Mouse (Mus musculus) forebrain, embryonic 14.5 days (tissue): Measurements from ENCODE around the gene Lrrc23. TPM values are rescaled to one million over a fixed set of nuclear protein-coding genes. Genes with fewer than 3 reads are reported as not detected.
"Not testable (repeated sequence)": the region's sequence is repeated elsewhere in the genome, so short reads cannot be mapped to it uniquely, and the experiment has no call there.

Experiments
- ATAC-seq: fragments of 200-750 bp; cut with Nextera tagmentation; 2 replicates; pipeline ENCODE4 v1.8.0; 2017; ENCODE audit warnings: mild to moderate bottlenecking, moderate library complexity
- DNase-seq: peaks from one replicate; pipeline ENCODE4 v3.0.0-alpha.2; 2015; ENCODE audit warnings: low spot score
- H3K27ac ChIP-seq: fragments of 300-500 bp; sonication (generic); 2 replicates; pipeline ENCODE4 v1.5.1; 2014; ENCODE audit warnings: low read depth, mild to moderate bottlenecking, control low read depth, low read length, moderate library complexity
- H3K27me3 ChIP-seq: fragments of 300-500 bp; sonication (generic); replicated peaks from 2 replicates; pipeline ENCODE4 v1.6.1; 2014; ENCODE audit warnings: low read length, control low read depth, mixed read lengths; ENCODE audit not compliant: control insufficient read depth, insufficient read depth
- H3K36me3 ChIP-seq: fragments of 300-500 bp; sonication (generic); 2 replicates; pipeline ENCODE4 v1.6.1; 2014; ENCODE audit warnings: low read length, control low read depth; ENCODE audit not compliant: control insufficient read depth, insufficient read depth
- H3K4me1 ChIP-seq: fragments of 300-500 bp; sonication (generic); 2 replicates; pipeline ENCODE4 v1.6.1; 2014; ENCODE audit warnings: antibody characterized with exemption, low read length, control low read depth; ENCODE audit not compliant: control insufficient read depth, insufficient read depth
- H3K4me2 ChIP-seq: fragments of 300-500 bp; sonication (generic); 2 replicates; pipeline ENCODE4 v1.6.1; 2014; ENCODE audit warnings: mild to moderate bottlenecking, control low read depth, low read length
- H3K4me3 ChIP-seq: fragments of 300-500 bp; sonication (generic); 2 replicates; pipeline ENCODE4 v1.5.1; 2014; ENCODE audit warnings: low read depth, low read length, control low read depth
- H3K9ac ChIP-seq: fragments of 300-500 bp; sonication (generic); 2 replicates; pipeline ENCODE4 v1.6.1; 2014; ENCODE audit warnings: mild to moderate bottlenecking, low read length, control low read depth, moderate library complexity
- H3K9me3 ChIP-seq: fragments of 300-500 bp; sonication (generic); replicated peaks from 2 replicates; pipeline ENCODE4 v1.6.1; 2016; ENCODE audit warnings: low read length, control low read depth, mixed read lengths; ENCODE audit not compliant: control insufficient read depth
- WGBS: fragments of 180-500 bp; shearing (Covaris S2); extraction: QIAGEN DNeasy Blood & Tissue Kit; methylation state at CpG from one replicate; pipeline ENCODE4 v1.1.7; 2014; 5-methylcytosine and 5-hydroxymethylcytosine counted together
- polyA plus RNA-seq: library from polyadenylated mRNA; unstranded; fragments of >200 nt; fragmentation: Nextera tagmentation; extraction: Ambion mirVana; gene quantifications from 2 replicates; pipeline ENCODE4 v1.2.1, GENCODE M21; 2014

The Lrrc23 gene
- polyA plus RNA-seq, 1 experiment from 2014 or later = 3.5 TPM

- Histone ChIP-seq H3K9me3 (no peaks in the 10 kb centered on the region), H3K27me3 (no peaks in the 10 kb centered on the region), H3K27ac (no peak overlapping the region), H3K4me1 (peaks cover 8% of the 10 kb centered on the region), H3K36me3 (no peaks in the 10 kb centered on the region), H3K9ac (no peak overlapping the region), H3K4me2 (no peak overlapping the region), H3K4me3 (no peak overlapping the region)
- no peak for DNase-seq
- WGBS = 87% methylated on average over 3 of the region's 3 CpGs
- no peak for ATAC-seq
Observed at GRCm38 (mm10) chr6:124804341-124804740, 24.8 kb upstream of the Lrrc23 start.

GRCm38 (mm10) chr6:124803691-124804090, 24.2 kb upstream of the Lrrc23 start:
- not testable (repeated sequence) for ATAC-seq, DNase-seq
- WGBS = 95% methylated on average over 4 of the region's 4 CpGs

DNA sequence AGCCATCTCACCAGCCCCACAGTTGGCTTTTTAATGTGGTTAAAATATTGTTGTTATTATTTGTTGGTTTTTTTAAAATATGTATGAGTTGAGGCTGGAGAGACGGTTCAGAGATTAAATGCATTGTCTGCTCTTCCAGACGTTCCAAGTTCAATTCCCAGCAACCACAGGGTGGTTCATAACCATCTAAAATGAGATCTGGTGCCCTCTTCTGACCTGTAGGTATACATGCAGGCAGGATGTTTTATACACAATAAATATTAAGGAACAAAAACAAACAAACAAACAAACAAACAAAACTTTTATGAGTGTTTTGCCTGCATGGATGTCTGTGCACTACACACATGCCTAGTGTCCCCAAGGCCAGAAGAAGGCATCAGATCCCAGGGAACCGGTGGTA, 23.5 kb upstream of the Lrrc23 start:
- Histone ChIP-seq H3K9me3 (no peaks in the 10 kb centered on the region), H3K27ac (no peak overlapping the region), H3K27me3 (no peaks in the 10 kb centered on the region), H3K4me2 (no peak overlapping the region), H3K36me3 (no peaks in the 10 kb centered on the region), H3K9ac (no peak overlapping the region), H3K4me1 (peaks cover 3% of the 10 kb centered on the region; the same call in 1 of the 2 replicates), H3K4me3 (no peak overlapping the region)
- no peak for ATAC-seq
- 79% methylated on average over 3 of the region's 3 CpGs for WGBS
- DNase-seq = no peak

More at GRCm38 (mm10) chr6:124803691-124804090, 24.2 kb upstream of the Lrrc23 start:
- not testable (repeated sequence) for H3K9me3 ChIP-seq, H3K36me3 ChIP-seq, H3K4me3 ChIP-seq, H3K27me3 ChIP-seq, H3K4me1 ChIP-seq, H3K27ac ChIP-seq, H3K4me2 ChIP-seq, H3K9ac ChIP-seq

- not testable (repeated sequence) for H3K36me3 ChIP-seq, H3K4me2 ChIP-seq, DNase-seq, H3K4me1 ChIP-seq, H3K9ac ChIP-seq, H3K27me3 ChIP-seq, H3K4me3 ChIP-seq, H3K27ac ChIP-seq, H3K9me3 ChIP-seq, ATAC-seq
- 20% methylated on average over 5 of the region's 9 CpGs for WGBS
Observed at GRCm38 (mm10) chr6:124802400-124802799, 22.9 kb upstream of the Lrrc23 start.

GRCm38 (mm10) chr6:124796200-124796599, 16.7 kb upstream of the Lrrc23 start:
- no peak overlapping the region for H3K4me3 ChIP-seq
- H3K9ac ChIP-seq = no peak overlapping the region
- H3K27ac ChIP-seq = no peak overlapping the region
- H3K4me1 ChIP-seq = no peaks in the 10 kb centered on the region
- H3K9me3 ChIP-seq = no peaks in the 10 kb centered on the region
- no peaks in the 10 kb centered on the region for H3K27me3 ChIP-seq
- H3K36me3 ChIP-seq = no peaks in the 10 kb centered on the region
- 92% methylated on average over 2 of the region's 2 CpGs for WGBS
- H3K4me2 ChIP-seq = no peak overlapping the region
- no peak for DNase-seq
- ATAC-seq = no peak

GRCm38 (mm10) chr6:124795781-124796180, 16.3 kb upstream of the Lrrc23 start:
- H3K27me3 ChIP-seq = no peaks in the 10 kb centered on the region
- 48% methylated on average over 4 of the region's 4 CpGs for WGBS
- no peaks in the 10 kb centered on the region for H3K9me3 ChIP-seq
- no peak for DNase-seq
- no peak overlapping the region for H3K4me3 ChIP-seq
- no peaks in the 10 kb centered on the region for H3K36me3 ChIP-seq
- H3K4me1 ChIP-seq = no peaks in the 10 kb centered on the region
- no peak overlapping the region for H3K9ac ChIP-seq
- no peak overlapping the region for H3K4me2 ChIP-seq
- no peak overlapping the region for H3K27ac ChIP-seq
- ATAC-seq = no peak

- 87% methylated on average over 3 of the region's 3 CpGs for WGBS
Observed at GRCm38 (mm10) chr6:124791911-124792310, 12.4 kb upstream of the Lrrc23 start.

DNA sequence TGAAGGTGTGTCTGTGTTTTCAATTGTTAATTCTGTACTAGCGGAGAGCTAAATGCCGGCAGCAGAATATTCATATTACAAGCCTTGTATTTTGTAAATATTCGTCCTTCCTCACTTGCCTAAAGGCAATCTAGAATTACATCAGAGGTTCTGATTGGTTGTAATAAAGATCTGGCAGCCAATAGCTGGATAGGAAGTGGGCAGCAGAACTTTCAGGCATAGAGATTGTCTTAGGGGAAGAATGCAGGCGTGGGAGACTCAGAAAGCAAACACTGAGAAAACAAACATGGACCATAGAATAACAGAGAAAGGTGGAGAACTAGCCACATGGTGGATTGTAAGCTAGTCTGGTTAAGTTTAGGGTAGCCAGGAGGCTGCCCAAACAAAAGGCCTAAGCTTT, 10.6 kb upstream of the Lrrc23 start:
- H3K9ac ChIP-seq = no peak overlapping the region
- no peak overlapping the region for H3K4me3 ChIP-seq
- H3K4me2 ChIP-seq = no peak overlapping the region
- H3K27me3 ChIP-seq = no peaks in the 10 kb centered on the region
- H3K4me1 ChIP-seq = no peaks in the 10 kb centered on the region
- no peak overlapping the region for H3K27ac ChIP-seq
- no peak for ATAC-seq
- no peaks in the 10 kb centered on the region for H3K36me3 ChIP-seq
- 79% methylated on average over 4 of the region's 4 CpGs for WGBS
- H3K9me3 ChIP-seq = no peaks in the 10 kb centered on the region
- DNase-seq = no peak

More at GRCm38 (mm10) chr6:124791911-124792310, 12.4 kb upstream of the Lrrc23 start:
- no peaks in the 10 kb centered on the region for H3K36me3 ChIP-seq
- no peak overlapping the region for H3K9ac ChIP-seq
- no peak for DNase-seq
- no peak for ATAC-seq
- no peaks in the 10 kb centered on the region for H3K27me3 ChIP-seq
- no peak overlapping the region for H3K27ac ChIP-seq
- H3K4me2 ChIP-seq = no peak overlapping the region
- no peaks in the 10 kb centered on the region for H3K4me1 ChIP-seq
- H3K4me3 ChIP-seq = no peak overlapping the region
- no peaks in the 10 kb centered on the region for H3K9me3 ChIP-seq

DNA sequence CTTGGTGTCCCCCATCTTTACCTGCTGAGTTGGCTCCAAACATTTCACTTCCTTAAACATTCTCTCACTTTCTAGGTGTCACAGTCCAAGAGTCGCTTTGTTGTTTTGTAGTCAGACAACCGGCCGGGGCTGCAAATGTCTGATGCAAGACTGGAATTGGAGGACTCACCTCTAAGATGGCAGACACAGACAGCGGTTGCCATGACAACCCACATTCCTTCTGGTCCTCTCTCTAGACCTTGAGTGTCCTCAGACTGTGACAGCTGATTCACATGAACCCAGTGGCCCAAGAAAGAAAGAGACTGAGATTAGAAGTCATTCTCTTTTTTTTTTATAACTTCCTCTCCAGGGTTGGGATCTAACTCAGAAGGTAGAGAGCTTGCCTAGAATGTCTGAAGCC, 10.0 kb upstream of the Lrrc23 start:
- Histone ChIP-seq H3K27me3 (no peaks in the 10 kb centered on the region), H3K4me3 (no peak overlapping the region), H3K36me3 (no peaks in the 10 kb centered on the region), H3K9me3 (no peaks in the 10 kb centered on the region), H3K27ac (no peak overlapping the region), H3K4me1 (no peaks in the 10 kb centered on the region), H3K9ac (no peak overlapping the region), H3K4me2 (no peak overlapping the region)
- DNase-seq (no peak), ATAC-seq (no peak)
- 88% methylated on average over 4 of the region's 4 CpGs for WGBS
